Mouse (Mus musculus): ENCODE results near the gene H60c.
"Not testable (repeated sequence)": the region's sequence is repeated elsewhere in the genome, so short reads cannot be mapped to it uniquely, and the experiment has no call there.

The H60c gene

GRCm38 (mm10) chr10:3267671-3268070, at the start of gene H60c:
Gene H60c, minus strand, starts transcription at chr10:3267771.
- no peak for DNase-seq (ENCODE audit: low read depth, low spot score)

- no peak for DNase-seq (ENCODE audit: low read depth, low spot score)
Measured at GRCm38 (mm10) chr10:3308821-3309206, 41.2 kb upstream of the H60c start.

DNA sequence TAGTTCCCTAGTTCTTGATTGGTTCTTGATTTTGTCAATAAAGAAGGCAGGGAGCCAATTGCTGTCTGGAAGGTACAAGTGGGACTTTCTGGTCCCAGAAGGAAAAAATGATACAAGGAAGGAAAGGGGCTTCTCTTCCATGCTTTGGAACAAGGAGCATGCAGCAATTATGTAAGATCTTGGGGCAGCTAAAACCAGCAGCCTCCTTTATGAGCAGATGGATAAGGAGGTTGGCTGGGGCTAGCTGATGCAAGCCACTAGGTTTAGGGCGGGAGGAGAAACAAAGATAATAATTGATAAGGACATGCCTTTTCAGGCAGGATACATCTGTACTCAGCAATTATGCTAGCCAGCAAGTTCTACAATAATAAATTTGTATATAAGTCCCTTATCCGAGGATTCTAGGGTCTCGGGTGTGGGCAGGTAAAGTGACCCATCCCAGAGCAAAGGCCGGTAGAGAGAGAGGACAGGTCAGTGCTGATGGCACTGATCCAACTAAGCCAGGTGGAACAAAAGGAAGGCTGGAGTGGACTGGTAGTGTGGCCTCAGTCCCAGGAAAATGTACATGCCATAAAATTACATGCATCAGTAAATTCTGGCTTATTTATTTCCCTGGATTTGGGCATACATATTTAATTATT, 40.7 kb upstream of the H60c start:
- no peak for DNase-seq (ENCODE audit: low read depth, low spot score)

DNA sequence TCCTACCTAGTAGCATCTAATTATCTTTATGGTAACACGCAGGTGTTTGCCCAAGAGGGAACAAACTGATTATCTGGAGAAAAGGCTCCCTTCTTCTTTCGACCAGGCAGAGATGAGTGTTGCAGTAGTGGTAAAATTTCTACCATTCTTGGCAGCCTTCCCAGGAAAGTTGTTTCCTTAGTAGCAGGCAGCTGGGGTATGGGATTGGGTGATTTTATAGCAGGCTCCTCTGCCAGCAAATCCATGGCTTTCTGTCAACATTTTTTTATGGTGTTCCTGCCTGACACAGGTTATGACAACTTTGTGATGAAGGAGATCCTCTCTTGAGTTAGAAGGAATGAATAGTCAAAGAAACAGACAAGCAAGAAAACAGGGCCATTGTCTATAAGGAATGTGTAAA, 40.2 kb upstream of the H60c start:
- DNase-seq (ENCODE audit: low read depth, low spot score), result no peak

DNA sequence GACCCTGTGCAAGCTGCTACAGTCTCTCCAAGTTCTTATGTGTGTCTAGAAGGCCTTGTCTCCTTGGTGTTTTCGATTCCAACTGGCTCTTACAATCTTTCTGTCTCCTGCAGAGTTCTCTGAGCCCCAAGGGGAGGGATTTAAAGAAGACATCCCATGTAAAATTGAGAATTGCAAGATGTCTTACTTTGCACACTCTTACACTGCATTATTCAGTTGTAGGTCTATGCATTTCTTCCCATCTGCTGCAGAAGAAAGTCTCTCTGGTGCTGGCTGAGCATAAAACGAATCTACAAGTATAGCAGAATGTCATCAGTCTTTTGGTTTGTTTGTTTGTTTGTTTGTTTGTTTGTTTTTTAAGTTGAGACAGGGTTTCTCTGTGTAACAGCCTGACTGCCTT, 26.4 kb upstream of the H60c start:
- DNase-seq (ENCODE audit: low read depth, low spot score), result no peak

GRCm38 (mm10) chr10:3281047-3281446, 13.5 kb upstream of the H60c start:
- DNase-seq (ENCODE audit: low read depth, low spot score), result no peak

GRCm38 (mm10) chr10:3274065-3274464, 6.5 kb upstream of the H60c start:
- no peak for DNase-seq (ENCODE audit: low read depth, low spot score)

GRCm38 (mm10) chr10:3271036-3271435, 3.5 kb upstream of the H60c start:
- DNase-seq (ENCODE audit: low read depth, low spot score), result no peak

DNA sequence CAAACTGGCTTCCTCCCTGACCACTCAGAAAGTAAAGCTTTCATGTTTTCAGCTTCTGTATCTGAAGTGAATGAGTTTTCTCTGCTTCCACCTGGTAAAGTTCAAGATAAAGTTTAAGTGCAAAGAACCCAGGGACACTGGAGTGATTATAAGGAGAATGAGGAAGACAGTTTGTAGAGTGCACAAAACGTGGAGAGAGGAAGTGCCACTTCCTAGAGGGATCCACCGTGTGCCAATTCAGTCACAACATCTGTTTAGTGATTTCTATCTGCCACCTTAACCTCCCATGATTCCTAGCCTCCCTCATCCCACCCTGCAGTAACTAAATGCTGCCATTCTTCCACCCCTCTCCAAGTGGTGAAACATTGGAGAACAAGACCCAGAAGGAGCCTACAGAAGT, 842 bp downstream of the H60c start:
- no peak for DNase-seq (ENCODE audit: low read depth, low spot score)

DNA sequence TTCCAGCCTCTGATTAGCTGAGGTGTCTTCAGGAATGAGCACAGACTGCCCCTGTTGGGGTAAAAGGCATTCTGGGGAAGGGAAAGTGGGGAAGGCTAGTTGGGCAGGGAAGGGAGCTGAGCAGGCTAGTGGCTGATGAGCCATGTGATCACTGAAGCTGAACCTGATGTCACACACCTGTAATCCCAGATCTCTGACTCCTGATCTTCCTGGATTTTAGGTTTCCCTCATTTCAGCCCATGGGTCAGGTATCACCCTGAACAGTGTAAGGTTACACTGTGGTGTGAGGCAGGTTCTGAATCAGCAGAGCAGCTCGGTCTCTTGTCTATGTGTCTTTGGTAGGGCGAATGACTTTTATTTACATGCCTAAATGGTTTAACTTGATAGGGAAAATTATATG, 4.8 kb downstream of the H60c start:
- DNase-seq (ENCODE audit: low read depth, low spot score), result no peak

- DNase-seq (ENCODE audit: low read depth, low spot score), result no peak
Measured at GRCm38 (mm10) chr10:3257391-3257790, 10.2 kb downstream of the H60c start.

- DNase-seq (ENCODE audit: low read depth, low spot score), result not testable (repeated sequence)
Measured at GRCm38 (mm10) chr10:3238436-3238835, 29.1 kb downstream of the H60c start.

DNA sequence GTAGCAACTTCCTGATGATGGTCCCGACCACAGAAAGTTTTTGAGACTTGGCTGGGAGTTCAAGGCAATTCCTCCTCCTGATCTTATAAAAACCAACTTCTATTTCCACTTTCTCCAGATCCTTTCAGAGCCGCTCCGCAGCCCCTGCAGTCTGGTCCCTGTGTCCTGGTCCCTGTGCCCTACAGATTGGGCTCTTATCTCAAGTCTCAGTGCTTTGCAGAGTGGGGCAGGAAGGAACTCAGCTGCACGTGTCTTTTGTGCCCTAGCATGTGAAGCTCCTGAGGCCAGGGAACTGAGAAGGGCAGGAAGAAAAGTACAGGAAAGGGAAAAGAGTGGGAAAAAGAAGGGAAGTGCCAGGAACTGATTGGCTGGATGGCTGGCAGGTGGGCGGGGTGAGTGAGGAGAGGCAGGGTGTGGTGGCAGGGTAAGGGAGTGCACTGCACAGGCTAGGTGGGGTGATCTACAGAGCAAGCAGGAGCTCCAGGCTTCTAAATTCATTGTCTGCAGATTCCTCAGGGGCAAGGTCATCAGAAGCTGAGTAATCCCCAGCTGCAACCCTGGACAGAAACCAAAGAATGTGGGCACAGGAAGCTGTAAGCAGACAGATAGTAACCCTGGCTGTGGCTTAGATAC, 30.8 kb downstream of the H60c start:
- peak; percentile 32 for DNase-seq (ENCODE audit: low read depth, low spot score)

DNA sequence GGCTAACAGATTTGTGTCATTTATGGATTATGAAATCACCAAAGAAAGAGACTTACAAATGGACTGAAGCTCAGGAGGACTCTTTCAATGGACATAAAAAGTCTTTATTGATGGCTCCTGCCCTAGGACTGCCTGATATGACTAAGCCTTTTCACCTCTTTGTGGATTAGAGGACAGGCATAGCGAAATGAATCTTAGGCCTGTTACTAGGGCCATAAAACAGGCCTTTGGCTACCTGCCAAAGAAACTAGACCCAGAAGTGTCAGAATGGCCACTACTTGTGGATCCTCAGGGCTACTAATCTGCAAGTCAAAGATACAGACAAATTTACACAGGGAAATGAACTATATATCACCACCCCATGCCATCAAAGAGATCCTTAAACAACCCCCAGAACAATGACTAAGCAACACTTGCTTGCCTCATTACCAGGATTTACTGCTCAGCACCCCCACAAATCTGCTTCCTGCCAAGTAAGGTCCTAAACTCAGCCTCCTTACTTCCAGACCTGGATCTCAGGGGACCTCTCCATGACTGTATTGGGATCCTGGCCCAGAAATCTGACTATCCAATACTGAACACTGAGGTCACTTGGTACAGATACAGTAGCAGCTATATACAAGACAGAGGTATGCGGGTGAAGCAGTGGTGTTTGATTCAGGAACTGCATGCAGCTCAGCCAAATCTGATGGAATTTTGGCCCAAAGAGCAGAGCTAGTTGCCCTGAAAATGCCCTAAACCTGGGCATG, 39.0 kb downstream of the H60c start:
- DNase-seq (ENCODE audit: low read depth, low spot score), result no peak

All from R1 (cell line).